Mouse (Mus musculus) layer of hippocampus, adult 9-10 months (tissue): ENCODE results near the gene Fkbp5.
"Not testable (repeated sequence)": the region's sequence is repeated elsewhere in the genome, so short reads cannot be mapped to it uniquely, and the experiment has no call there.

ENCODE experiments used
- DNase-seq: peaks from one replicate; pipeline ENCODE4 v3.0.0; 2022; ENCODE audit warnings: low spot score

Fkbp5 gene

DNA sequence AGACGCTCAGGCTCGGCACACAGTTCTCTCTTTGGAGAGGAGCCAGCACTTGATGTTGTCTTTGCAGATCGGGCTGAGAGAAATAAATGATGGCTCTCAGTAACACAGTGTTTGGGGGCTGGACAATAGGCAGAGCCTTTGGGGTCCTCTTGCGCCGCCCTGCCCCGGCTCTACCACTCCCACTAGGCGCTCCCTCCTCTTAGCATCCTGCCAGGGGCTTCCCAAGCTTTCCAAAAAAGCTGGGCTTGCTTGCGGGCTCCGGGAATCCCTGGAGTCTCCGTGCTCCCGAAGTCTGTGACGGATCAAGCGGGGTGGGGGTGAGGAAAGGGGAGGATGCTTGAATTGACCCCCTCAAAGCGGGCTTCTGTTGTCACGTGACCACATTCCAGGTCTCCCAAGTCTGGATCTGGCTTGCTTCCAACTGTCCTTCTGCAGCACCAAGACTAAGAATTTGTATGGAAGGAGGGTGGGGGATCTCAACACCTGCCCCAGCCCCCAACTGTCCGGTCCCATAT, at the start of gene Fkbp5:
Fkbp5 (minus strand) TSS at position 87 of the 515 bp plus-strand sequence.
- no peak for DNase-seq

DNA sequence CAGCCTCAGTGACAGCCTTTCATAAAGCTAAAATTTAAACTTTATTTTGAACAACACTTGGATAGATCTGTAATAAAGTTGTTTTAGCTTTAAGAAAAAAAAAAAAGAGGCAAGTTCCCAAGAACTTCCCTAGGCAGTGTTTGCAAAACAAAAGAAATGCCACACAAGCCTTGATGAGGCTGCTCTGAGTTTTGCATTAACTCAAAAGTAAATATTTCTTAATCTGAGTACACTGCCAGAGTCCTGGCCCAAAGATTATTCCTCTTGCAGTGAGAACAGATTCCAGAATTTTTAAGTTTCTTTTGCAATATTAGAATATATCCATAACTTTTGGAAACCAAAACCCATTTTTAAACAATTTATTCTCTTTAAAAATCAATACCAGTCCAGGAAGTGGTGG, 47.9 kb upstream of the Fkbp5 start:
- no peak for DNase-seq

DNA sequence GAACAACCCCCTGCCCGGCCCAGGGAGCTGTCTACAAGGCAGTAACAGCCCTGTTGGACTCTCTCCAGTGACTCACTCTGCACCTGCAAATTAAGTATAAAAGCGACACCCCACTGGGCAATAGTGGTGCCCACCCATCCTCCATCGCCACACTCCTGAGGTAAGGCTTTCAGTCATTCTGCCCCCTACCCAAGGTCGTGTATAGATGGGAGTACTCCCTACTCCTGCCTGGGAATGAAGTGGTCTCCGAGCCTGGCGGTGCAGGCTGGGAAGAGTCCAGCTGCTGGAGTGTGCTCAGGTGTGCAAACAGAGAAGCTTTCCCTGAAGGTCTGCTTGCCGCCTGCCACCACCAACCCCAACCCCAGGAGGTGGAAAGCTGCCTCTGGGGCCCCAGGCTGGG, 44.3 kb upstream of the Fkbp5 start:
- no peak for DNase-seq

DNA sequence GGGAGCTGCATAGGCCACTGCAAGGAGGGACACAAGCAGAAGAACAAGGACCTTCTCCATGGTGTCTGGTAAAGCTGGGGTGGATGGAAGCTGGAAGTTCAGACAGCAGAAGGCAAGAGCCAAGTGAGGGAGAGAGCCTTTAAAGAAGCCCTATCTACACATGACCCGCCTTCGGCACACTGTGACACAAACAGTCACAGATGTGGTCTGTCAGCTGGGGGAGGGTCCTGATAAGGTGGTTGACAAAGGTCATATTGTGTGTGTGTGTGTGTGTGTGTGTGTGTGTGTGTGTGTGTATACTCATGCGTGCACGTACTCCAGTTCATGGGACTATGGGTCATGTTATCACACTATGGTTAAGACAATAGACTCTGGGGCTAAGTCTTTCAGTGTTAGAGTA, 43.3 kb upstream of the Fkbp5 start, which contains the start of gene Clps:
Clps (minus strand) TSS at position 169 of the 400 bp plus-strand sequence.
- DNase-seq = no peak

DNA sequence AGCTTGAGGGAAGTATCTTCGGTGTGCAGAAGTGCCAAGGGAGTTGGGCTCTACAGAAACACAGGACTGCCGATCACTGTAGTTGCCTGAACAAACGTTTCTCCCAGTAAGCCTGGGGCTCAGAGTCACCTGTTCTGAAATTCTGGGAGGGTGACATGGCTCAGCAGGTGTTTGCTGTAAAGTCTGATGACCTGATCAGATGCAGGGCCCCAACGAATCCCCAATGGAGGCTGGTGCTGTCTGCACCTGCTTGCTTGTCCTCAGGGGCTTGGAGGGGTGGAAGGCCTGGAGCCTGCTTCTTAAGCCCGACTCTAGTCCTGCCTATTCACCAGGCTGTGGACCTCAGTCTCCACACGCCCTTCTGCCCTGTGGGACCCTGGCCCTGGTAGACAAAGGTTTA, 40.4 kb upstream of the Fkbp5 start:
- no peak for DNase-seq

DNA sequence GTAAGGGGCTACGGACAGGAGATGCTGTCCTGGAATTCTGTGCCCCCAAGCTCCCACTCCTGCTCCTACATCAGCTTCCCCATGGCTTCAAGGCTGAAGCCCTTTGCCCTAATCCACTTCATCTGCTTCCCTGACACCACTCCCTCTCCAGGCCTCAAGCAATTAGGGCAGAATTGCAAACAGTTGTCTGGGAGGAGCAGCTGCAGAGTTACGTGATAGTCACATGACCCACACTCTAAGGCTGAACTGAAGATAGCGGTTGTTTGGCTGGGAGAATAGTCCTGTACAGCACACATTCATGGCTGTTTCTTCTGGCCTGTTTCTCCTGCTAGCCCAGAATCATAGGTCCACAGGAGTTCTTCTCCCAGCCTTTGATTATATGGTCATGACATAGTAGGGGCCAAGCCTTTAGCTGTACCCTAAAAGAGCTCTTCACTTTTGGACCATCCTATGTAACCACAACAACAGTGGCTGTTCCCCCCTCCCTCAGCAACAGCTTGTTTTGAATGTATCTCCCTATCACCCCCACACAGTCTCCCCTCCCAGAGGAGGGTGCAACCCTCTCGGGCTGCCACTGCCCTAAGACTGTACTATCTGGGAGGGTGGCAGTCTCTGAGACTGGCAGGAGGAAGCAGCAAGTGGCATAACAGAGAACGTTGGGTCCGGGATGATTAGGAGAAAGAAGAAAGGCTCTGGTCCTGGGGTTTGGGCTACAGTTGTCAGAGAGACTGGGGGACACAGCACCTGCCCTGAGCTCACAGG, 39.5 kb upstream of the Fkbp5 start:
- no peak for DNase-seq

DNA sequence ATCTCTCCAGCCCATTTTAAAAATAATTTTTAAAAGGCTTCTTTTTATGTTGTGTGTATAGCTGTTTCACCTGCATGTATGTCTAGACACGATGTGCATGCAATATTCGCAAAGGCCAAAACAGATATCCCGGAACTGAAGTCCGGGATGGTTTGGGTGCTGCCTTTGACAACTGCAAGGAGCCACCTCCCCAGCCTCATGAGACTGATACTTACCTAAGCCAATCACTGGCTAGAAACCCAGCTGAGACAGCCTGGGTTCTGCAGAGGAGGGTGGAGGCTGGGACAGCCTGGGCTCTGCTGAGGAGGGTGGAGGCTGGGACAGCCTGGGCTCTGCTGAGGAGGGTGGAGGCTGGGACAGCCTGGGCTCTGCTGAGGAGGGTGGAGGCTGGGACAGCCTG, 36.7 kb upstream of the Fkbp5 start:
- not testable (repeated sequence) for DNase-seq

DNA sequence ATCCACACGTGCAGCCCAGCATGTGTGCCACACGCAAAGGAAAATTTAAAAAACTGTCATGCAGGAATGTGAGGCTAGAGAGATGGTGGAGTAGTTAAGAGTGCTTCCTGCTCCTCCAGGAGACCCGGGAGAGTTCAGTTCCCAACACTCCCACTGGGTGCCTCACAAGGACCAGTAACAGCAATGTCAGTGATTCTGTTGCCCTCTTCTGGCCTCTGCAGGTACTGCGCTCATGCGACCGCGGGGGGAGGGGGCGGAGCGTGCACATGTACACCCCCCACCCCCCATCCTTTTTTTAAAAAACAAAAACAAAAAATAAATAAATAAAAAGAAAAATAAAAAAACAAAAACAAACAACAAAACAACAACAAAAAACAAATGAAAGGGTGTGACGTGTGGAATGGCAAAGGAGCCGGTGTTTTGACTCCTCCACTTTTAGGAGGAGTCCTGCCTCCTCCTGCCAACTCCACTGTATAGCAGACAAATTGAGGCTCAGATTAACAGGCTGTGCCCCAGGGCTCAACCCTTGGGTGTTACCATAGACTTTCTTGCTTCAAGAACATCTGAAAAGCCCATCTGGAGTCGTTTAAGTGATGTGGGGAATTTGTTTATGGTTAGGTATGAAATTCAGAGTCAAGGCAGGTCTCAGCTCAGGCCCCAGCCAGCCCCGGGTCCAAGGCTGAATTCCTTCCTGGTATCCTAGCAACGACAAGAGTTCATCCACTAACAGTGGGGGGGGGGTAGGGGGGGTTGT, 35.9 kb upstream of the Fkbp5 start:
- peak; percentile 50 for DNase-seq

DNA sequence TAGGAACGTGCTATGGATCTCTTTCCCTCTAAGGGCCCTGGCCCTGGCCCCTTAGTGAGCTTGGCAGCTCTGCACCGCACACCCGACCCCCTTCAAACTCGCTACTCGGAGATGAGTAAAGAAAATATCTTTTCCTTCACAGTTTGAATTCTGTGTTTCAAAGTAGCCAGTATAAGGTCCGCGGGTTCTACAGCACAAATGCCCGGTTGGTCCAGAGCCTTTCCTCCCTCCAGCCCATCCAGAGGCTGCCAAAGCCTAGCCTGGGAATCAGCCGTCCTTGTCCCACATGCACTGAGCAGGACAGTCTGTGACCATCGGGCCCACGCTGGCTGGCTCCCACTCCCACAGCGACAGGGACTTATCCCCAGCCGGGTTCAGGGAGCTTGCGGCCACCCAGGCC, 31.8 kb upstream of the Fkbp5 start, which contains the start of gene Clpsl2:
Clpsl2 (plus strand) TSS at position 301 of the 400 bp plus-strand sequence.
- DNase-seq = no peak

DNA sequence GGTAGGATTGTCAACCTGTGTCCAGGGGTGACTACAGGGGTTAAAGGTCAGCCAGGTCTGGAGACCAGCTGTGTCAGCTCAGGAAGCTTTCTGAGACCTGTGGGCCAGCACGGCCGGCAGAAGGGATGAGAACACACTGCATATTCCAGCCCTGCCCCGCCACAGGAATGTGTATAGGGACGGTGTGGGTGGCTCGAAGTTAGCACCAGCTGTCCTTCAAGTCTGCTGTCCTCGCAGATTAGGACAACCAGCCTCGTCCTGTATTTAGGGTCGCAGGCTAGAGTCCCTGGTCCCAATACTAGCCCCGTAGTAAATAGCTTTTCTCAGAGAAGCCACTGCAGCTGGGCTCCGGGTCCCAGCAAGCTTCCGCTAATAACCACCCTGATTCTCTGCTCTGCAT, 31.2 kb upstream of the Fkbp5 start:
- DNase-seq = no peak

DNA sequence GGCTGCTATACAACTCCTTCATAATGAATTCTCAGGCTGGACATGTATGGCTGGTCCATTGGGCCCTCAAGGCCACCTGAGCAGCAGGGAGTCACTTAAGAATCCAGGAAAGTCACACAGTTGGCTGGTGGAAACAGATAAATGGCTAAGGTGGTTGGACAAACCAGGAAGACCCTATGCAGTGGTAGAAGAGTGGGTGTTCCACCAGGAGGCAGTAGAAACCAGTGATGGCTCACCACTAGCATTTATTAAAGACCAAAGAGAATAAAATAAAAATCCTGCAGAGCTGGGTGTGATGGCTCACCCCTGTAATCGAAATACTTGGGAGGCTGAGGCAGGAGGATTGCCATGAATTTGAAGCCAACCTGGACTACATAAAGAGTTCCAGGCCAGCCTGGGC, 29.6 kb upstream of the Fkbp5 start:
- no peak for DNase-seq

DNA sequence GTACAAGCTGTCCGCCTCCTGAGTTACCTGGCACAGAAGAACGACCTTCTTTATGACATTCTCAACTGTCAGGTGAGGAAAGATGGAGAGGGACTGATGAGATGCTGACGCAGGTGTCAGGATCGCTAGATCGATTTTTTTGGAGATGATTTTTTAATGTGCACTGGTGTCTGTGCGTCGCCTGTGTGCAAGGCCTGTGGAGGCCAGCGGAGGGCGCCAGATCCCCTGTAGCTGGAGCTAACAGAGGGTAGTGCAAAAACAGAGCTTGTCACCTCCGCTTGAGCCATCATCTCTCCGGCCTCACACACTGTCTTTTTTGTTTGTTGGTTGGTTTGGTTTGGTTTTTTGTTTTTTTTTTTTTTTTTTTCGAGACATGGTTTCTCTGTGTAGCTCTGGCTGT, 20.6 kb upstream of the Fkbp5 start:
- DNase-seq = no peak

DNA sequence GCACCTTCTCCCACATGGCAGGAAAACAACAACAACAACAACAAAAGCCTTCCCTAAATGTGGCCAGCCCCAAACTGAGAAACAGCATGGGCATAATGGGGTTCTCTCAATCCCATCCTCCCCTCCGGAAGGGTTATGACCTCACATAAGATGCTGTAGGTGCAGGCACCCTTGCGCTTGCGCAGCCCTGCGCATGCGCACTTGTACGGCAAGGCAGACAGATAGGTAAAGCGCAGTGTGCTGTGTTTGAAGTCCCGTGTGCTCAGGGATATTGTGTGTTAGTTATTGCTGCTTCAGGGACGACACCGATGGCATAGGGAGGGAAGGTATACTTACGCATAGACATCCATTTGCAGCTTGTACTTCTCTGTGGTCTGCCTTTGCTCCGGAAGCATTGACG, 16.0 kb upstream of the Fkbp5 start:
- DNase-seq = no peak

DNA sequence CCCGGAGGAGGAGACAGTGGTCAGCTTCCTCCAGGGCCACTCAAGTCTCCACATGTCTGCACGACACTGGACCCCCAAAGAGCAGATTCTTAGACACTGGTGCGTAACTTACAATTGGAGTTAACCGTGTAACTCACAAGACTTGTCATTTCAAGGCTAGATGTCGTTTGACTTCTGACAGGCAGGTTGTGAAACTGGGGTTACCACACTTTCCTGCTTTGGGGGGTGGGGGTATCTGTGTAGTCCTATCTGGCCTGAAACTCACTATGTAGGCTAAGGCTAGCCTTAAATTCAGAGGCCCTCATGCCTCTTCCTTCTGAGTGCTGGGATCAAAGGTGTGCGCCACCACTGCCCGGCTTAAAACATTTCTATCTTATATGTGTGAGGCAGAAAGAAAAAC, 15.2 kb upstream of the Fkbp5 start:
- no peak for DNase-seq

DNA sequence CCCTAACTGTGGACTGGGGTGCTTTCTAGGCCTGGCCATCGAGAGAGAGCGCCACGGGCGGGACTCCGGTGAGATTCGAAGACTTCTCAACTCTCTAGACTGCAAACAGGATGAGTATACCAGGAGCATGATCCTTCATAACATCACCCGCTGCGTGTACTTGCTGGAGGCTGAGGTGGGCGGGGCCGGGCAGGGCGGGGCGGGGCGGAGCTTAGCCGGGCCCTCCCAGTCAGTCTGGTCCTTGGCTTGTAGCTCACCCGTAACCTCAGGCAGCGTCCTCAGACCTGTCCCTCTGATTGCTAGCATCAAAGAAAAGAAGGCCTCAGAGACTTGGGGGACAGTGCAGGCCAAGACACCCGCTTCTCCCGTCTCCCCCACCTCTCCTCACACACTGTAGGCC, 14.6 kb upstream of the Fkbp5 start:
- no peak for DNase-seq

DNA sequence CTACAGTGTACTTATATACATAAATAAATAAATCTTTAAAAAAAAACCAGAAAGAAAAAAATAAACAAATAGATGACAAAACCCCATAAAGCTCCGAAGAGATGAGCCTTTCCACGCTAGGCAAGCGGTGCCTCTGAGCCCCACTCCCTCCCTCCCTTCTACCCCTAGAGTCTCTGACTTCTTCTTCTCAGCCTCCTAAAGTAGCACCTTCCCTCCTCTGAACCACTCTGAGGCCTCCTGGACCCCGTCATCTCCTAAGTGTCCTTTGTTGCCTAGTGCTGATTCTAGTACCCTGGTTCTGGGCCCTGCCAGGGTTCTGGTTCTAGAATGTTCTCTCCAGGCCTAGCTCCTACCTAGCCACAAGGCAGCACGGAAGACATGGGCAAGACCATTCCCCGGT, 13.2 kb upstream of the Fkbp5 start, which contains the start of gene Armc12:
Armc12 (plus strand) TSS at position 301 of the 400 bp plus-strand sequence.
- DNase-seq = no peak

DNA sequence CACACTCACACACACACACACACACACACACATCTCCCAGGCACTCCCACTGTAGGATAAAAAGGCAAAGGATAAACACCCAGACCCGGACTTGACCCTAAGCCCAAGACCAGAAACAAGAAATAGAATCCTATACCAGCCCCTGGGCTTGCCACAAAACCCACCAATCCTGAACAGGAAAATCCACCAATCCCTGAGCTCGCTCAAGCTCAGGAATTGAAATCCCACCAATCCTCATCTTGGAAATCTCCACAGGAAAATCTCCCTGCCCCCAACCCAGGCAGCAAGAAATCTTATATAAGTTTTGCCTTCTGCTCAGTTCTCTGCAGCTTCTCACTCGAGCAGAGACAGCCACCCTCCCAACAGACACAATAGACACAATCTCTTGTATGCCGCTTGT, 11.8 kb upstream of the Fkbp5 start:
- no peak for DNase-seq

DNA sequence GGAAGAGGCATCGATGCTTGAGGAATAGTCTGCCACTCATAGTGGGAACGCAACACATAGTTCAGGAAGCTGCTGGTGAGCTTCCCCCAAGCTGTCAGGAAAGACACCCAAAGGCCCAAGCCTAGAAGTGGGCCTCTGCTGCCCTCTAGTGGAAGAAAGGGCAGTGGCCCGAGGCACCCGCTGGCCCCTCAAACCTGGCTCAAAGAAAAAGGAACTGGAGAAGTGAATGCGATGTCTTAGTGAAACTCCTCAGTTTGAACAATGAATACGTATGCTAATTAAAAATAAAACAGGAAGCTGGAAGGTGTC, 10.7 kb upstream of the Fkbp5 start:
- peak; percentile 85 for DNase-seq

DNA sequence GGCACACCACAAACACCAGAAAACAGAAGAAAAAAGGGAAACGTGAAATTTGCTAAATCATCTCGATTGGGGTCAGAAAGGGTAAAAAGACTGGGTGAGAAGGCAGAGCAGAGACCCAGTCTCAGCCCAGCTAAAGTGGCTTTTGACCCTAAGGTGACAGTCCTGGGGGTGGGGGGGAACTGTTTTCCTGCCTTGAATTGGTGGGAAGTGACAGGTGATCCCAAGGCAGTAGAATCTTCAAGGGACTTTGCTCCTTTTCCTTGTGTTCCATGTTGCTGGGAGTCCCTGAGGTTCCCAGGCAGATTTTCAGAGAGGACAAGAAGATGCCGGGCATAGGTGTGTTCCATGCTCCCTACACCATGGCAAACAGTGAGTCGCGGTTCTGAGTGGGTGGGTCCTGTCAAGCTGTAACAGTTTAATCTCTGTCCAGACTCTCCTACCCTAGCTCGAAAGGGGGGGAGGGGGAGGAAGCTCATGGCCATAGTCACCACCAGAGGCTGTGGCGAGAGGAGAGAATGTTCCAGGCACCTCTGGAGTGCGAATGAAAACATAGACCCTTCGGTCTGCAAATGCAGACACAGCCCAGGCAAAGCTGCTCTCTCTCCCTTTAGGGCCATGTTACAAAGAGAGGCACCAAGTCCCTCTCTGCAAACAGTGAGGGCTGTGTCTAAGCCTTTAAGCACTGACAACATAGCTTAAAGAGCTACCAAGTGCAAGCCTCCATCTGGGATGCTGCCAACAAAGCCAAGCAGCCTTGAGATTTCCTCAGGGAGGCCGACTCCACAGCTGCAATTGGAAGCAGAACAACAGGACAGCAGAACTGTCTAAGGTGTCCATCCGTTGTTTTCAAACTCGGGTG, 10.1 kb upstream of the Fkbp5 start:
- DNase-seq = no peak

DNA sequence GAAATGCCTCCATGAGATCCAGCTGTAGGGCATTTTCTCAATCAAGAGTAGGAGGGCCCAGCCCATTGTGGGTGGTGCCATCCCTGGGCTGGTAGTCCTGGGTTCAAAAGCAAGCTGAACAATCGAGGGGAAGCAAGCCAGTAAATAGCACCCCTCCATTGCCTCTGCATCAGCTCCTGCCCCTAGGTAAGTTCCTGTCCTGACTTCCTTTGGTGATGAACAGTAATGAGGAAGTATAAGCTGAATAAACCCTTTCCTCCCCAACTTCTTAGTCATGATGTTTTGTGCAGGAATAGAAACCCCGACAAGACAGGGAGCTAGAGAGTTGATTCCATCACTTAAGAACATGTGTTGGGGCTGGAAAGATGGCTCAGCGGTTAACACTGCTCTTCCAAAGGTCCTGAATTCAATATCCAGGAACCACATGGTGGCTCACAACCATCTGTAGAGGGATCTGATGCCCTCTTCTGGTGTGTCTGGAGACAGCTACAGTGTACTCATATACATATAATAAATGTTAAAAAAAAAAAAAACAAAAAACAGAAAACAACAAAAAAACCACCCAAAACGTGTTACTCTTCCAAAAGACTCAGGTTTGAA, 7.6 kb upstream of the Fkbp5 start:
- DNase-seq = no peak

DNA sequence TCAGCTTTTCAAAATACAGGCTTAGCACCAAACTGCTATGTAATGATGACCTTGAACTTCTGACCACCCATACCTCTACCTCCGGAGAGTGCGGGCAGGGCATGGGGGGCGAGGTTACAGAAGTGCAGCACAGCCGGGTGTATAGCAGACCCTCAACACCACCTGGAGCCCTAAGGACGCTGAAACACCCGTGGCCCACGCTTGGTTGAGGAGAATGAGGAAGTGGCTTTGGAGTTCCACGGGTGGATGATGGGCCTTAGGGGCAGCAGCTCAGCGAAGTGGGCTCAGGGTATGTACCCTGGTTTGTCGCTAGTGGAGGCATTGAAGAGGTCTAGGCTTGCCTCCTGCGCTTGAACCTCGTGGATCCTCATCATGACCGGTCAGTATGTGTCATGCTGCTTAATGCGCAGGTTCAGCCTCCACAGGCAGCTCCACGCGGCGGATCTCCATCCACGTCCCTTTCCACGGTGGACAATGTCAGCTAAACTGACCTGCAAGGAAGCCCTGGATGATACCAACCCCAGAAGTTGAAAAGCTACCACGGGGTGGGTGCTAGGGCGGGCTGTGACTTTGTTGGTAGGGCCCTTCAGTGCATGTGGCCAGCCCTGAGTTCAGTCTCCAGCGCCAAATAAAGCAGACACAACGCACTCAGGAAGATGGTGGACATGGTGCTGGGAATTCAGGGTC, 6.8 kb upstream of the Fkbp5 start:
- no peak for DNase-seq
